Mouse (Mus musculus): ENCODE results near the gene Slc10a7. TPM values are rescaled to one million over a fixed set of nuclear protein-coding genes. Genes with fewer than 3 reads are reported as not detected.
"Not testable (repeated sequence)": the region's sequence is repeated elsewhere in the genome, so short reads cannot be mapped to it uniquely, and the experiment has no call there.

Gene Slc10a7
- polyA plus RNA-seq (2015; fragmentation: Nextera tagmentation; extraction: Ambion mirVana): 22.8 TPM in 2 replicates

GRCm38 (mm10) chr8:78509273-78510031 lies at the start of gene Slc10a7:
Gene Slc10a7, plus strand, starts transcription at chr8:78509346.
- no peaks in the 10 kb centered on the region for H3K27me3 ChIP-seq
- peaks cover 20% of the 10 kb centered on the region for H3K4me1 ChIP-seq
- H3K4me3 ChIP-seq: peak within 1 kb of the TSS; percentile 95
- H3K27ac ChIP-seq: peak within 1 kb of the TSS; percentile 95
- whole genome bisulfite sequencing: under 1% methylated on average over 51 of the region's 51 CpGs
- H3K36me3 ChIP-seq: peaks cover 26% of the 10 kb centered on the region
- peak; percentile 96 for ATAC-seq (ENCODE audit: low FRiP score, low read depth)
- peak within 1 kb of the TSS; percentile 99 for H3K9ac ChIP-seq
- peaks cover 5% of the 10 kb centered on the region; the same call in 1 of the 2 replicates for H3K9me3 ChIP-seq
- peak within 1 kb of the TSS; percentile 91 for H3K4me2 ChIP-seq (replicated peaks)

DNA sequence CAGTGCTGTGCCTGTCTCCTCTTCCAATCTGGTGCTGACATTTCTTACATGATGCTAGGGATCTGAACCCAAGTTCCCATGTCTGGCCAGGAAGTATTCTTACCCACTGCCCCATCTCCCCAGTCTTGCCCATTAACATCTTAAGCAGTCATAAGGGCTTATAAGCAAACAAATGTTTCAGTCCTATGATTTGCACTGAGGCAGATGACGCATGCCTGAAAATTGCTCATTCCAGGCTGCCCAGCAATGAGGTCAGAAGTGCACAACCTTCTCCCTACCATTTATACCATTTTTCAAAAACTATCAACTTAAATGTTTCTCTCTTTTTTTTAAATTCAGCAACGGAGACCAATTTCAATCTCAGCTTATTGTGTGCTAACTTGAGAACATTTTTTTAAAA lies 45.2 kb upstream of the Slc10a7 start:
- H3K9me3 ChIP-seq: 0 out of 2 replicates have a peak, but pooled peaks cover 3% of the 10 kb centered on the region
- H3K27ac ChIP-seq: no peak overlapping the region
- no peak overlapping the region for H3K4me3 ChIP-seq
- ATAC-seq (ENCODE audit: low FRiP score, low read depth): no peak
- no peaks in the 10 kb centered on the region for H3K36me3 ChIP-seq
- H3K4me2 ChIP-seq (replicated peaks): no peak overlapping the region
- no peak overlapping the region for H3K9ac ChIP-seq
- no peaks in the 10 kb centered on the region for H3K27me3 ChIP-seq
- WGBS: 81% methylated on average over 2 of the region's 2 CpGs
- H3K4me1 ChIP-seq: no peaks in the 10 kb centered on the region

GRCm38 (mm10) chr8:78467889-78468288 lies 41.3 kb upstream of the Slc10a7 start:
- Histone ChIP-seq H3K36me3 (no peaks in the 10 kb centered on the region), H3K4me1 (no peaks in the 10 kb centered on the region), H3K27ac (no peak overlapping the region), H3K9ac (no peak overlapping the region), H3K4me2 (replicated peaks) (no peak overlapping the region), H3K9me3 (0 out of 2 replicates have a peak, but pooled peaks cover 3% of the 10 kb centered on the region), H3K27me3 (no peaks in the 10 kb centered on the region), H3K4me3 (no peak overlapping the region)
- 87% methylated on average over 2 of the region's 2 CpGs for WGBS
- no peak for ATAC-seq (ENCODE audit: low FRiP score, low read depth)

DNA sequence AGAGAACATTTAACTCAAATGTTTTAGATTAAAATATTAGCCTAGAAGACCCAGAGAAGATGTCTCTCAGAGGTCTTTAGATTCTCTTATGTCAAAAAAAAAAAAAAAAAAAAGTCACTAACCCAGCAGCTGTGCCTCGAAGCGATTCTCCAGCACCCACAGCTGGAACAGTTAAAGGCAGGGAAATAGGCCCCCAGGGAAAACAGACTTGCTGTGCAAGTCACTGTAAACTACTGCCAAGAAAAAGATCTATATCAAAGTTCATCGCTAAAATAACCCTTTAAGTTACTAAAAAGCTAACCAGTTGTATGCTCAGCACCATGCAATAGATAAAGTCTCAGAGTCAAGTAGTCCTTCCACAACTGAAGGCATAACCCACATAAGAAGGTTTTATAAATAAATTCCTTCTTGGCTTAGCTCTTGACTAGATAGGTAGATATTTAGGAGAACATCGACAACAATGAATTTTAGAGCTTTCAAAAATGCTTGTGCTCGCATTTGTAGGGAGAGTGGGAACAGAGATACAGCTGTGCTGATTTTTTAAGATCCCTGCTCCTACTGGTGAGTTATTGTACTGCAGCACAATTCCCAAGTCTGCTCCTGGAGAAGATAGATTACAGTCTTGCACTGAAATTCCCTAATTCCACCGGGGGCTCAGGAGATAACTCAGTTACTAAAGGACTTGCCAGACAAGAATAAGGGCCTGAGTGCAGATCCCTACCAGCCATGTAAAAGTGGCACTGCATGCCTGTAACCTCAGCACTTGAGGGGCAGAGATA lies 31.9 kb upstream of the Slc10a7 start:
- WGBS: 36% methylated on average over 6 of the region's 6 CpGs
- no peak overlapping the region for H3K4me2 ChIP-seq (replicated peaks)
- H3K27ac ChIP-seq: no peak overlapping the region
- H3K9me3 ChIP-seq: no peaks in the 10 kb centered on the region
- no peaks in the 10 kb centered on the region for H3K4me1 ChIP-seq
- no peaks in the 10 kb centered on the region for H3K27me3 ChIP-seq
- no peaks in the 10 kb centered on the region for H3K36me3 ChIP-seq
- ATAC-seq (ENCODE audit: low FRiP score, low read depth): no peak
- H3K9ac ChIP-seq: no peak overlapping the region
- H3K4me3 ChIP-seq: no peak overlapping the region

- no peak for ATAC-seq (ENCODE audit: low FRiP score, low read depth)
- Histone ChIP-seq H3K27me3 (no peaks in the 10 kb centered on the region), H3K9ac (no peak overlapping the region), H3K27ac (no peak overlapping the region), H3K36me3 (no peaks in the 10 kb centered on the region), H3K9me3 (no peaks in the 10 kb centered on the region), H3K4me2 (replicated peaks) (no peak overlapping the region), H3K4me1 (no peaks in the 10 kb centered on the region), H3K4me3 (no peak overlapping the region)
- 83% methylated on average over 3 of the region's 3 CpGs for WGBS
Measured at GRCm38 (mm10) chr8:78489733-78490132, 19.4 kb upstream of the Slc10a7 start.

- Histone ChIP-seq H3K27ac (no peak overlapping the region), H3K9ac (no peak overlapping the region), H3K4me2 (replicated peaks) (no peak overlapping the region), H3K9me3 (no peaks in the 10 kb centered on the region), H3K4me1 (no peaks in the 10 kb centered on the region), H3K4me3 (no peak overlapping the region), H3K36me3 (no peaks in the 10 kb centered on the region), H3K27me3 (no peaks in the 10 kb centered on the region)
- 42% methylated on average over 2 of the region's 2 CpGs for WGBS
- no peak for ATAC-seq (ENCODE audit: low FRiP score, low read depth)
Measured at GRCm38 (mm10) chr8:78493031-78493430, 16.1 kb upstream of the Slc10a7 start.

- H3K27ac ChIP-seq; H3K9me3 ChIP-seq; H3K36me3 ChIP-seq; H3K9ac ChIP-seq; H3K27me3 ChIP-seq; H3K4me2 ChIP-seq (replicated peaks); H3K4me3 ChIP-seq; H3K4me1 ChIP-seq; ATAC-seq (ENCODE audit: low FRiP score, low read depth): not testable (repeated sequence)
- 89% methylated on average over 3 of the region's 3 CpGs for WGBS
Measured at GRCm38 (mm10) chr8:78496273-78496672, 12.9 kb upstream of the Slc10a7 start.

DNA sequence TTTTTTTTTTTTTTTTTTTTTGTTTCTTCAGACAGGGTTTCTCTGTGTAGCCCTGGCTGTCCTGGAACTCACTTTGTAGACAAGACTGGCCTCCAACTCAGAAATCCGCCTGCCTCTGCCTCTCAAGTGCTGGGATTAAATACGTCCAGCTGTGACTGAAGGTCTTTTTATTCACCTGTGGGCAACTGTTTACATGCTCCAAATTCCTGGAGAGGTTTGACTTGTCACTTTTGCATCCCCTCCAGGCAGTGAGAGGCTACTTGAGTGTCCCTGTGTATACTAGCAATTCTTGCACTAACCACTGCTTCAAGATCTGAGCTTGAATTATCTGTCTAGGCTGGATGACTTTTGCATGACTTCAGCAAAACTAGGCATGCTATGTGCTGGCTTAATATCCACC lies 6.4 kb upstream of the Slc10a7 start:
- Histone ChIP-seq H3K4me1 (0 out of 2 replicates have a peak, but pooled peaks cover 8% of the 10 kb centered on the region), H3K27ac (no peak overlapping the region), H3K4me2 (replicated peaks) (no peak overlapping the region), H3K4me3 (no peak overlapping the region), H3K9me3 (peaks cover 5% of the 10 kb centered on the region; the same call in 1 of the 2 replicates), H3K9ac (no peak overlapping the region), H3K36me3 (peaks cover 39% of the 10 kb centered on the region), H3K27me3 (no peaks in the 10 kb centered on the region)
- WGBS: 77% methylated on average over 2 of the region's 2 CpGs
- no peak for ATAC-seq (ENCODE audit: low FRiP score, low read depth)

DNA sequence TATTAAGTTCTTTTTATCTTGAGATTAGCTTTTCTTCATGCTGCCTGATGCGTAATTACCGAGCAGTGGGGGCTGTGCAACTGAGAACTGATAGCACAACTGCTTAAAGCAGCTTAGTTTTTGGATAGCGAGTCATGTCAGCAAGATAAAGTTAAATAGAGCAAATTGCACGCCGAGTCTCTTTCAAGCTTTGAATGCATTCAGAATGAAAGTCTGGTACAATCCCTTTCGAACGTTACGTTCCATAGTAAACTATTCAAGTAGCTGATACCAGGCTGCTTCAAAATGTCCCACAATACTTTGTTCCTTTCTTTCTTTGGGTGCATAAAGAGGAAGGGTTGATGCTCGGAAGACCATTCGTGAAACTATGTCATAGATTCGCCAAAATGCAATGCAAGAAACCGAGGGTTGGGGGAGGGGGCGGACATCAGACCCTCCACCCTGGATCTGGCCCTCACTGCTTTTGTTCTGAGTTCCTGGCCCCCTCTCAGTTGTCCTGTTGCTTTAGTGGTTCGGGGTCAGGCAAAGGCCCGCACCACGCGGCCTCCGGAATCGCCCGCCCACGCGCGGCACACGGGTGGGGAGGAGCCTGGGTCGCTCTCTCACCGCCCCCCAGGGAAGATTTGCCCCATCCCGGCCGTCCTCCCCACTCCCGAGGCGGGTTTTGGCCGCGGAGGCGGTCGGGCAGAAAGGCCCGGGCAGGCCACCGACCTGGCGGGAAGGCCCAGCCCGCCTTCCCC lies 997 bp upstream of the Slc10a7 start:
- Histone ChIP-seq H3K4me3 (peak overlapping the region; percentile 95), H3K4me1 (peaks cover 20% of the 10 kb centered on the region), H3K4me2 (replicated peaks) (peak overlapping the region; percentile 91), H3K36me3 (peaks cover 38% of the 10 kb centered on the region), H3K9me3 (peaks cover 5% of the 10 kb centered on the region; the same call in 1 of the 2 replicates), H3K9ac (peak overlapping the region; percentile 99), H3K27me3 (no peaks in the 10 kb centered on the region), H3K27ac (peak overlapping the region; percentile 95)
- 1% methylated on average over 37 of the region's 38 CpGs for WGBS
- peak; percentile 29; the same call in 1 of the 2 replicates for ATAC-seq (ENCODE audit: low FRiP score, low read depth)

- peak within 1 kb of the TSS; percentile 95 for H3K27ac ChIP-seq
- peaks cover 20% of the 10 kb centered on the region for H3K4me1 ChIP-seq
- H3K9me3 ChIP-seq: peaks cover 5% of the 10 kb centered on the region; the same call in 1 of the 2 replicates
- ATAC-seq (ENCODE audit: low FRiP score, low read depth): peak; percentile 90
- peak within 1 kb of the TSS; percentile 99 for H3K9ac ChIP-seq
- peak within 1 kb of the TSS; percentile 91 for H3K4me2 ChIP-seq (replicated peaks)
- 0% methylated on average over 54 of the region's 70 CpGs for WGBS
- H3K36me3 ChIP-seq: peaks cover 32% of the 10 kb centered on the region
- H3K27me3 ChIP-seq: no peaks in the 10 kb centered on the region
- peak within 1 kb of the TSS; percentile 95 for H3K4me3 ChIP-seq
Measured at GRCm38 (mm10) chr8:78508719-78509272, 350 bp upstream of the Slc10a7 start, which contains the start of gene Rbmxl1. Gene Rbmxl1, minus strand, starts transcription at chr8:78508898.

DNA sequence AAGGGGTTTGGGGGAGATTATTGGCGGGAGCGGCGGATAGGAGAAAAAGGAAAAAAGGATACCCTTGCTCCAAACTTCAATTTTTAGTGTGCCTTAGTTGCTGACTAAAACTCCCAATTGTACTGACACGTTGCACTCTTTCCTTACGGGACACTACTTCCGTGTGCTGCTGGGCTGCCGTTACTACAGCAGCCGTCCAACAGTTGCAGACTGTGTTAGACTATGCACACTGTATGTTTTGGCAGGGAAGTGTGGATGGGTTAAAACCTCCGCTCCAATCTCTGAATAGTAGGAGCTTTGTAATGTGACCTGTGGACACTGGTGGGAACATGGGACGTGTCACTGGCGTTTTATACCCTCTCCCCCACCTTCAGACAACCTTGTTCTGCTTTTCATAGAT lies 948 bp downstream of the Slc10a7 start:
- peak overlapping the region; percentile 95 for H3K4me3 ChIP-seq
- H3K27me3 ChIP-seq: no peaks in the 10 kb centered on the region
- no peak for ATAC-seq (ENCODE audit: low FRiP score, low read depth)
- peak overlapping the region; percentile 91 for H3K4me2 ChIP-seq (replicated peaks)
- H3K4me1 ChIP-seq: peaks cover 20% of the 10 kb centered on the region
- WGBS: under 1% methylated on average over 11 of the region's 11 CpGs
- H3K36me3 ChIP-seq: peaks cover 19% of the 10 kb centered on the region
- H3K9ac ChIP-seq: peak overlapping the region; percentile 99
- peak overlapping the region; percentile 95 for H3K27ac ChIP-seq
- H3K9me3 ChIP-seq: peaks cover 5% of the 10 kb centered on the region; the same call in 1 of the 2 replicates
